Mouse (Mus musculus) ZHBTc4 (cell line): ENCODE measurements around the gene Nupr1l.
"Not testable (repeated sequence)": the region's sequence is repeated elsewhere in the genome, so short reads cannot be mapped to it uniquely, and the experiment has no call there.

ENCODE experiments used
- DNase-seq: peaks from one replicate; pipeline ENCODE4 v3.0.0-alpha.2; 2011; ENCODE audit warnings: low read depth, low spot score

Nupr1l gene

DNA sequence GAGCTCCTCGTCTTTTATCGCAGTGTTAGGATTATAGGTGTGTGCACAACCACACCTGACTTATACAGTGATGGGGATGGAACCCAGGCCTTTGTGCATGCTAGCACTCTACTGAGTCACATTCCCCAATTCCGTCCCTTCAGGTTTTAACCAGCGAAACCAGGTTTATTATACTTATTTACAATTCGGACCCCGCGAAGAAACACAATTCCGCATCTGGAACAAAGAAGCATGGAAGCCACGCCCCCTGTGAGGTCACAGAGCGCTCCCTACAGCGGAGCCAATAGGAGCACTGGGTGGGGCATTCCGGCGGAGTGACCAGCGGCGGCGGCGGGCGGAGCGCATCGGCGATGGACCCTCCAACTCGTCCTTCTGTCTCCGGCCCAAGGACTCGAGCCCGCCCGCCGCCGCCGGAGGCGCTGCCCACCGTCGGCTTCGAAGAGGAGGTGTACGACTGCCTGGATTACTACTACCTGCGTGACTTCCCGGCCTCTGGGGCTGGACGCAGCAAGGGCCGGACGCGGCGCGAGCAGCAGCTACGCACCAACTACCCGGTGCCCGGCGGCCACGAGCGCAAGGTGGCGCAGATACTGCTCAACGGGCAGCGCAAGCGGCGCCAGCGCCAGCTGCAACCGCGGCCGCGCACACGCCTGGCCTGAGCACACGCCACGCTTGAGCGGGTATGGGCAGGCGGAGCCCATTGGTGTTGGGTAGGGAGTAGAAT is at the start of gene Nupr1l:
Gene Nupr1l, plus strand, starts transcription at position 299 of the 724 bp plus-strand sequence.
- peak; percentile 86 for DNase-seq

DNA sequence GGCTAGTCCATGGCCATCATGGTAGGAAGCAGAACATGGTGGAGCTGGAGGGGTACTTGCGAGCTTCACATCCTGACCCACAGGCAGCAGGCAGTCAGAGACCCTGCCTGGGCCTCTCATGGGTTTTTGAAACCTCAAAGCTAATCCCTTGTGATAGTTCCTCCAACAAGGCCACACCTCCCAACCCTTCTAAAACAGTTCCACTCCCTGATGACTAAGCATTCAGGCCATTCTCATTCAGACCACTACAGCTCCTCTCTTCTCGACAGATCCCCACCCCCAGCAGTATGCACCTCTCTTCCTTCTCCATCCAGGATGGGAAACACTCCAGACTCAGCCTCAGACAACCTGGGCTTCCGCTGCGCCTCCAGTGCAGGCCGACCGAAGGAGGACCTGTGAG is 46.0 kb upstream of the Nupr1l start:
- peak; percentile 72 for DNase-seq

GRCm38 (mm10) chr5:129864467-129864866 is 43.9 kb upstream of the Nupr1l start:
- peak; percentile 83 for DNase-seq

DNA sequence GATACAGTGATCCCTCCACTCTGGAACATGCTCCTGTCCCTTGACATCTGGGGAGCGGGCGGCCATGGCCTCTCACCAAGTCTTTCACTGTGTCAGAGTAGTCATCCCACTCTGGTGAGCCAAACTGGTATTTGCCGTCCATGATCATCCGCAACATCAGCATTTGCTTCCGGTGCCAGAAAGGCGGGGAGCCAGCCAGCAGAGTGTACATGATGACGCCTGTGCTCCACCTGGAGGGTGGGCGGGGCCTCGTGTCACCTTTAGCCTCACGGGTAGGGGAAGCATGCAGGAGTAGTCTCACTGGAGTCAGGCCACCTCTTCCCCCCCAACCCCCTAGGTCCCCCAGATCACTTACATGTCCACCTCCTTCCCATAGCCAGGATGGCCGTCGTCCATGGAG is 42.5 kb upstream of the Nupr1l start:
- DNase-seq: no peak

DNA sequence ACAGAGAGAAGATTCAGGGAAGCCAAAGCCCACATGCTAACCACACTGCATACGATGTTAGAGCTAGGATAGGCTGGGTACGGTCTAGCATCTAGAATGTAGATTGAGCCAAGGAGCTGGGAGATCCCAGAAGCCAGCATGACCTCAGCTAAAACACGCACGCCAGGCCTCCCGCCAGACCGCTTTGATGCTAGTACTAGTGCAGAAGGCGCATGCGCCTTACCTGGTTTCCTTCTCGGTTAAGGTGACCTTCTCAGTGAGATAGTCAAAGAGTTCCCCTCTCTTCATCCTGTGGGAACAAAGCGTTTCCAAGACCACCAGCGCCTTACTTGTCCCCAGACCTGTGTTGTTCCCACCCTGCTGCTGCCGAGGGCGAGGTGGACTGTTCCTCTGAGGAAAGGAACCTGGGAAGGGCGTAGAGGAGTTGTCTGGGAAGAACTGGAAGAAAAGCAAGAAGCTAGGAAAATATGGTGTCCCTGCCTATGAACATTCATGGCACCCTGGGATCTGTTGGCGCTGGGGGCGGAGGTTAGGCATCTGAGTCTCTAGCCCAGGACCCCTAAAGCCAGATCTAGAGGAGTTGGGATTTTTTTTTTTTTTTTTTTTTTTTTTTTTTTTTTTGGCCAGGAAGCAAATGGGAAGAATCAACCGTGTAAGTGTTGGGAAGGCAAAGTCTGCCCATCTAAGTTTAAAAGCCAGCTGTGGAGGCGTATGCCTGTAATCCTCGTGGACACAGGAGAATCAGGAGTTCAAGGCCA is 38.9 kb upstream of the Nupr1l start:
- peak; percentile 95 for DNase-seq

GRCm38 (mm10) chr5:129871238-129871637 is 37.1 kb upstream of the Nupr1l start:
- no peak for DNase-seq

DNA sequence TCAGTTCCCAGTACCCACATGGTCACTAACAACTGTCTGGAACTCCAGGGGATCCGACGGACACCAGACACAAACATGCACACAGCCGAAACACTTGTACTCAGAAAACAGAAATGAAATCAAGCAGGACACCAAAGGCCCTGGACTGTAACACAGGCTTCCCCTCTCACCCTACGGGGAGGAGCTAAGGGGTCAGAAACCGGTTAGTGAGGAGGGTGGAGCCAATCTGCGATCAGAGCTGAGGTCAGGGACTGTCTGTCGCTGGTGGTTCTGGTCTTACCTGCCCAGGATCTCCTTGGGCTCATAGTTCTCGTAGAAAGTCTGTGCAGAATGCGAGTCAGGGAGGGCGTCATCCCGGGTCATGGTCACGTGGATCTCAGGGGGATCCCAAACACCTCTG is 34.4 kb upstream of the Nupr1l start:
- peak; percentile 68 for DNase-seq

- DNase-seq: peak; percentile 58
Observed at GRCm38 (mm10) chr5:129875098-129875497, 33.2 kb upstream of the Nupr1l start.

GRCm38 (mm10) chr5:129877731-129878455 is 30.4 kb upstream of the Nupr1l start:
- no peak for DNase-seq

GRCm38 (mm10) chr5:129878946-129879345 is 29.4 kb upstream of the Nupr1l start:
- DNase-seq: peak; percentile 63

- DNase-seq: no peak
Observed at GRCm38 (mm10) chr5:129879888-129880287, 28.5 kb upstream of the Nupr1l start.

DNA sequence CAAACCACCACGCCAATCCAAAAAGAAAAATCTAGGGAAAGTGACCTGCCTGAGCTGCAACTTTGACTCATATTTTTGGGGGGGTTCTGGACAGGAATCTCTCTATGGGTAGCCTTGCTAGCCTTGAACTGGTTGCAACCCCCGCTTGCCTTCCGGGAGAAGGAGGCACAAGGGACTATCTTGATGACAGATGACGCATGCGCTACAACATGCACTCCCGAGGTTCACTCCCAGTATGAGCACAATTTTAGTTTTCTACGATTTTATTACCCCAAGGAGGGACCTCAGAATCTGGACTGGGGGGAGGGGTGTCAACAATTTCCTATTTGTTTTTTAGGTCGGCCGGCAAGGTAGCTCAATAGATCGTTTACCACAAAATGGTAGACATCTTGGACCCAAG is 22.1 kb upstream of the Nupr1l start:
- DNase-seq: peak; percentile 40

DNA sequence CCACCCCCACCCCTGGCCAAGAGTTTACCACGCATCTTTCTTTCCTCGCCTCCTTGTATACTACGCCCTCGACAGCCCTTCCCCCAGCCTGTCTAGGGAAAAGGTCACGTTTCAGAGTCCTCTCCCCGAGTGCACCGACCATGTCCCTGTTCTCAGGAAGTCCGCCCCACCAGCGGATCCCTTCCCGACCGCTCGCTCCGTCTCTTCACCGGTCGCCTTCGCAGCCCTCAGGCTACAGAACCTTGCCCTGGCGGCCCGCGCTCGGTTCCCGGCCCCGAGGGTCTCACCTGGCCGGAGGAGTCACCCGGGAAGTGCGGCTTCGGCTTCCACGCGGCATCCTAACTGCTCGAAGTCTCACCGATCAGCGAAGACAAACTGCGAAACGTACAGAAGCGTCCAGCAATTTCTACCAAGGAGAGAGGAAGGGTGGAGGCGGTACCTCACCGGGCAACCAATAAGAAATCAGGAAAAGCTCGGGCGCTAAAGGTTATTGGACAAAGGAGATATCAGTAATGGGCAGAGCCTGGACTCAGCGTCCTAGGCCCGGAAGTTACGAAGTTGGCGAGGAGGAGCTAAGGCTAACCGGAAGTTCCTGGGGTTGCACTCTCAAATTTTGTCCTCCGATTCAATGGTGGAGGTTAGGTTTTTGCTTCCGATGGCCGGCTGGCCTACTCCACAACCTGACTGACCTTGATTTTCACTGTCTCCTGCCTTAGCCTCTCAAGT is 21.3 kb upstream of the Nupr1l start, which contains the start of gene Chchd2:
Gene Chchd2, minus strand, starts transcription at position 560 of the 726 bp plus-strand sequence.
- DNase-seq: peak; percentile 98

GRCm38 (mm10) chr5:129890390-129890789 is 17.9 kb upstream of the Nupr1l start:
- not testable (repeated sequence) for DNase-seq

- DNase-seq: peak; percentile 98
Observed at GRCm38 (mm10) chr5:129895198-129896088, 12.9 kb upstream of the Nupr1l start, which contains the start of gene Zbed5. TSS of gene Zbed5 (plus strand) at chr5:129895723.

DNA sequence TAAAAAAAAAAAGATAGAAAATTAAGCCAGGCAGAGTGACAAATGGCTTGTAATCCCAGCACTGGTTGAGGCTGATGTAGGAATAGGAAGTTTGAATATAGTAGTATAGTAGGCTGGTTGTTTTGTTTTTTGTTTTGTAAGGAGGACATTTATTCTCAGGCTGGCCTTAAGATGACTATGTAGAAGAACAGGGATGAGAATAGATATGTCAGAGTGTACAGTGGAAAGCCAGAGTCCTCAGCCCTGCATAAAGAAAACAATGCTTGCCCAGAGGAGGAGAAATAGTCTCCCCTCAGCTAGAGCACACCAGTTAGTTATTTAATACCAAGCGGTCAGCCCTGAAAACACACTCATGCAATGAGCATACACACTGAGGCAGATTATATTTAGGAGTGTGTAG is 9.9 kb upstream of the Nupr1l start, which contains the start of gene Phkg1:
Gene Phkg1, minus strand, starts transcription at position 101 of the 400 bp plus-strand sequence.
- DNase-seq: no peak

- DNase-seq: no peak
Observed at GRCm38 (mm10) chr5:129907775-129908174, 565 bp upstream of the Nupr1l start.

DNA sequence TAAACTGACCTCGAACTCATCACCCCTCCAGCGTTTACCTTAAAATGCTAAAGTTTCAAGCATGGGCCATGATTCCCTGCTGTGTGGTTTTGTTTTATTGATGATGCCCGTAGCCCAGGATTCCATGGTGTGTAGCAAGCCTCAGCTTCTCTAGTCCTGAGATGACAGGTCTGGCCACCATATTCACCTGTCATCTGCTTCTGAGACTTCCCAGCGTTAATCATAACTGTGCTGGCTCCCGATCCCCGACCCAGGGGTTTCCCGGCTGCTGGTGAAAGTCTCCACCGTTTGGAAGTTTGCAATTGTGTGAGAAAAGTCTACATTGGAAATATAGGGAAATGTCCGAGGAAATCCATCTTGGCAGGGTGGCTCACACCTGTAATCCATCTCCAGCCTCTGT is 807 bp downstream of the Nupr1l start:
- DNase-seq: no peak

DNA sequence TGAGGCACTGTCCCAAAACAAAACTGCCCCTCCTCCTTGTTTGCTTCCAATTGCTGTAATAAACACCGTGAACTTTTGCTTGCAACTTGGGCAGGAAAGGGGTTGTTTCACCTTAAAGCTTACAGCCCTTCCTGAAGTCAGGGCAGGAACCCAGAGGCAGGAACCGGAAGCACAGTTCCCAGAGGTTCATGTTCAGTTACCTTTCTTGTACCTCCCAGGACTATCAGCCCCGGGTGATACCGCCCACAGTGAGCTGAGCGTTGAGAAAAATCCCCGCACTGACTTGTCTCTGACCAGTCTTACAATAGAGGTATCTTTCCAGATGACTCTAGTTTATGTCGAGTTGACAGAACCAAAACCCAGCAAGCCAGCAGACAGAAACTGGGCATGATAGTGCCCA is 1.3 kb downstream of the Nupr1l start:
- DNase-seq: peak; percentile 64

DNA sequence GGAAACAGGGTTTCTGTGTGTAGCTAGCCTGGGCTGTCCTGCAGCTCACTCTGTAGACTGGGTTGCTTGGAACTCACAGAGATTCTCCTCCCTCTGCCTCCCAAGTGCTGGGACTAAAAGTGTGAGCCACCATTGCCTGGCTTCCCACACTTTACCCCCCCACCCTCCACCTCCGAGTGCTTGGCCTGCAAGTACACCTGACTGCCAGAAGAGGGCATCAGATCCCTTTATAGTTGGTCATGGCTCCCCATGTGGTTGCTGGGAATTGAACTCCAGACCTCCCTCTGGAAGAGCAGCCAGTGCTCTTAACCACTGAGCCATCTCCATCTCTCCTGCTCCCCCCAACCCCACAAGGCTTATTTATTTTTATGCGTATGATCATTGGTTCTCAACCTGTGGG is 5.7 kb downstream of the Nupr1l start:
- DNase-seq: peak; percentile 90
